Mouse (Mus musculus): Measurements from ENCODE around the gene Mecr.

DNA sequence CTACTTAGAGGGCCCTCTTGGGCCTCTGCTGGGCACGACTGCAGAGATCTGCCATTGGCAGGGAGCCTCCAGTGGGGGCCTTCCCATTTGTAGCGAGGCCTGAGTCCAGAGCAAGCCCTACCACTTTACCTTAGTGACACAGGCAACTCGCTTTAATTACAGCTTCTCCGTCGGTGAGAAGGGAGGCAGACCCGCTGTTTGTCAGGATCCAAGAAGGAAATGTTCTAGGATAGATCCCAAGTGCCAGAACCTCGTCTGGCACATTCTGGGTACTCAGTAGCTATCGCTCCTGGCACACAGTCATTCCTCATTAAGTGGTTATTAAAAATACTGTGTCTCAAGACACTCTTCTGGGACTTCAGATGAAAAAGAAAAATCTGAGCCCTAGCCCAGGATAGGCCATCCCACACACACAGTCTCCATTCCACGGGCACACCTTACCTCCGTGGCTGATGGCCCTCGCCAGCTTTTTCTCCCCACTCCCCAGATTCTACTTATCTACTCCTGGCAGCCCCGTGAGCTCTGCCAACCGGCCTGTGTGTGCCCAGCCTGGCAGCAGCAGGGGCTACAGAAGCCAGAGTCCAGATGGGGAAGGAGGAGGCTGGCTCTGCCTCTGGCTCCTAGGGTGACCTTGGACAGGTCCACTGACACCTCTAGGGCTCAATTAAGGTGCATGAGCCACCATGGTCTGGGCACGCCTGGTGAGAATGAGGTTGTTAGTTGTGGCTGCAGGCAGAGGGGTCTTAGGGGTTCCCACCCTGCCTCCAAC is 46.8 kb upstream of the Mecr start:
- TF ChIP-seq POLR2A (IDR thresholded peaks at IDR 0.05; ENCODE audit: borderline replicate concordance, extremely low read depth, low read depth, low read length) = no peak
- TF ChIP-seq CTCF (IDR thresholded peaks at IDR 0.05; ENCODE audit: insufficient read depth, low read length) = no peak

All from lung, adult 2 months (tissue).